Mouse (Mus musculus): ENCODE measurements around the gene Foxj3.
A peak's percentile ranks its signal among the peaks of the same experiment; 100 is the strongest.

Gene Foxj3

GRCm38 (mm10) chr4:119635686-119636085 lies 98.9 kb downstream of the Foxj3 start:
- no peak for DNase-seq (ENCODE audit: low read depth in 2 of 2, low spot score in 2 of 2)

GRCm38 (mm10) chr4:119636731-119637130 lies 99.9 kb downstream of the Foxj3 start:
- no peak for DNase-seq (ENCODE audit: low read depth in 2 of 2, low spot score in 2 of 2)

- no peak for DNase-seq (ENCODE audit: low read depth in 2 of 2, low spot score in 2 of 2)
These were observed 100.5 kb downstream of the Foxj3 start, which contains the start of gene Guca2a for GRCm38 (mm10) chr4:119637176-119637845. Guca2a (plus strand) TSS chr4:119637704.

- DNase-seq (ENCODE audit: low read depth in 2 of 2, low spot score in 2 of 2) = no peak
These were observed 101.1 kb downstream of the Foxj3 start for GRCm38 (mm10) chr4:119637946-119638345.

- DNase-seq (ENCODE audit: low read depth in 2 of 2, low spot score in 2 of 2) = no peak
These were observed 101.9 kb downstream of the Foxj3 start for GRCm38 (mm10) chr4:119638656-119639055.

- DNase-seq (ENCODE audit: low read depth in 2 of 2, low spot score in 2 of 2) = no peak
These were observed 105.9 kb downstream of the Foxj3 start for GRCm38 (mm10) chr4:119642666-119643065.

GRCm38 (mm10) chr4:119657011-119657410 lies 120.2 kb downstream of the Foxj3 start:
- DNase-seq (ENCODE audit: low read depth in 2 of 2, low spot score in 2 of 2) = no peak

- DNase-seq (ENCODE audit: low read depth in 2 of 2, low spot score in 2 of 2) = no peak
These were observed 121.4 kb downstream of the Foxj3 start for GRCm38 (mm10) chr4:119658246-119658645.

- DNase-seq (ENCODE audit: low read depth in 2 of 2, low spot score in 2 of 2) = no peak
These were observed 121.9 kb downstream of the Foxj3 start, which contains the start of gene Guca2b for GRCm38 (mm10) chr4:119658731-119659130. Guca2b (minus strand) TSS chr4:119658954.

- no peak for DNase-seq (ENCODE audit: low read depth in 2 of 2, low spot score in 2 of 2)
These were observed 123.2 kb downstream of the Foxj3 start for GRCm38 (mm10) chr4:119660007-119660406.

GRCm38 (mm10) chr4:119662151-119662550 lies 125.3 kb downstream of the Foxj3 start:
- DNase-seq (ENCODE audit: low read depth in 2 of 2, low spot score in 2 of 2) = no peak

- DNase-seq (ENCODE audit: low read depth in 2 of 2, low spot score in 2 of 2) = no peak
These were observed 126.2 kb downstream of the Foxj3 start for GRCm38 (mm10) chr4:119662976-119663375.

GRCm38 (mm10) chr4:119663409-119664095 lies 126.7 kb downstream of the Foxj3 start:
- no peak for DNase-seq (ENCODE audit: low read depth in 2 of 2, low spot score in 2 of 2)

- no peak for DNase-seq (ENCODE audit: low read depth in 2 of 2, low spot score in 2 of 2)
These were observed 128.4 kb downstream of the Foxj3 start for GRCm38 (mm10) chr4:119665166-119665565.

GRCm38 (mm10) chr4:119666116-119666515 lies 129.3 kb downstream of the Foxj3 start:
- no peak for DNase-seq (ENCODE audit: low read depth in 2 of 2, low spot score in 2 of 2)

- peak in 1 of 2 experiments; percentile 23 for DNase-seq (ENCODE audit: low read depth in 2 of 2, low spot score in 2 of 2)
These were observed 130.7 kb downstream of the Foxj3 start for GRCm38 (mm10) chr4:119667454-119667853.

GRCm38 (mm10) chr4:119668185-119668584 lies 131.4 kb downstream of the Foxj3 start:
- no peak for DNase-seq (ENCODE audit: low read depth in 2 of 2, low spot score in 2 of 2)

GRCm38 (mm10) chr4:119668596-119668995 lies 131.8 kb downstream of the Foxj3 start:
- DNase-seq (ENCODE audit: low read depth in 2 of 2, low spot score in 2 of 2) = no peak

GRCm38 (mm10) chr4:119669356-119670209 lies 132.8 kb downstream of the Foxj3 start:
- DNase-seq (ENCODE audit: low read depth in 2 of 2, low spot score in 2 of 2) = no peak

GRCm38 (mm10) chr4:119670210-119670555 lies 133.4 kb downstream of the Foxj3 start:
- no peak for DNase-seq (ENCODE audit: low read depth in 2 of 2, low spot score in 2 of 2)

- DNase-seq (ENCODE audit: low read depth in 2 of 2, low spot score in 2 of 2) = no peak
These were observed 133.9 kb downstream of the Foxj3 start for GRCm38 (mm10) chr4:119670736-119671135.

- DNase-seq (ENCODE audit: low read depth in 2 of 2, low spot score in 2 of 2) = no peak
These were observed 134.4 kb downstream of the Foxj3 start for GRCm38 (mm10) chr4:119671164-119671563.

All from CD8-positive naive resting alpha-beta T cell, adult 2 months (primary cell).